Mouse (Mus musculus) thymus, postnatal 10 days (tissue): ENCODE results near the gene Aprt.
"Not testable (repeated sequence)": the region's sequence is repeated elsewhere in the genome, so short reads cannot be mapped to it uniquely, and the experiment has no call there.

Experiments used
- DNase-seq, 2 experiments: peaks; one replicate each; pipeline ENCODE4 v3.0.0; 2021; ENCODE audit warnings: low spot score in 2 of 2

Gene Aprt

GRCm38 (mm10) chr8:122586171-122586570 lies 9.5 kb upstream of the Aprt start:
- no peak for DNase-seq

GRCm38 (mm10) chr8:122585411-122585891 lies 8.7 kb upstream of the Aprt start:
- no peak for DNase-seq

- no peak for DNase-seq
These were observed 8.3 kb upstream of the Aprt start for GRCm38 (mm10) chr8:122584981-122585380.

GRCm38 (mm10) chr8:122580926-122581325 lies 4.2 kb upstream of the Aprt start:
- DNase-seq, result no peak

- DNase-seq, result no peak
These were observed 2.5 kb upstream of the Aprt start for GRCm38 (mm10) chr8:122579196-122579595.

GRCm38 (mm10) chr8:122577116-122577515 lies 407 bp upstream of the Aprt start:
- DNase-seq, result no peak

- no peak for DNase-seq
These were observed 718 bp downstream of the Aprt start for GRCm38 (mm10) chr8:122575735-122576647.

GRCm38 (mm10) chr8:122575286-122575685 lies 1.4 kb downstream of the Aprt start:
- DNase-seq, result no peak

- DNase-seq, result no peak
These were observed 1.9 kb downstream of the Aprt start for GRCm38 (mm10) chr8:122574667-122575251.

- no peak for DNase-seq
These were observed 2.4 kb downstream of the Aprt start for GRCm38 (mm10) chr8:122574264-122574663.

GRCm38 (mm10) chr8:122573577-122573976 lies 3.1 kb downstream of the Aprt start:
- no peak for DNase-seq

GRCm38 (mm10) chr8:122573176-122573575 lies 3.5 kb downstream of the Aprt start:
- DNase-seq, result not testable (repeated sequence)

GRCm38 (mm10) chr8:122572751-122573150 lies 4.0 kb downstream of the Aprt start:
- DNase-seq, result no peak

GRCm38 (mm10) chr8:122571750-122572267 lies 4.9 kb downstream of the Aprt start:
- DNase-seq, result no peak

- no peak for DNase-seq
These were observed 5.6 kb downstream of the Aprt start for GRCm38 (mm10) chr8:122571153-122571552.

GRCm38 (mm10) chr8:122569996-122570395 lies 6.7 kb downstream of the Aprt start:
- no peak for DNase-seq

GRCm38 (mm10) chr8:122569329-122569728 lies 7.4 kb downstream of the Aprt start:
- no peak for DNase-seq

GRCm38 (mm10) chr8:122568881-122569309 lies 7.8 kb downstream of the Aprt start:
- DNase-seq, result peak; percentile 42 to 43

GRCm38 (mm10) chr8:122568109-122568504 lies 8.6 kb downstream of the Aprt start:
- peak; percentile 66 to 70 for DNase-seq

GRCm38 (mm10) chr8:122567361-122568108 lies 9.2 kb downstream of the Aprt start, which contains the start of gene Cdt1:
TSS of gene Cdt1 (plus strand) at chr8:122568015.
- peak; percentile 94 for DNase-seq

- DNase-seq, result no peak
These were observed 9.9 kb downstream of the Aprt start for GRCm38 (mm10) chr8:122566766-122567165.
